Mouse (Mus musculus) right cerebral cortex, postnatal 14 days (tissue): Measurements from ENCODE around the gene Cdk13.
A peak's percentile ranks its signal among the peaks of the same experiment; 100 is the strongest.

Source experiments
- DNase-seq: peaks from one replicate; pipeline ENCODE4 v3.0.0; 2022

Gene Cdk13

GRCm38 (mm10) chr13:17754997-17755396 lies 49.9 kb downstream of the Cdk13 start:
- DNase-seq: no peak

- no peak for DNase-seq
Measured at GRCm38 (mm10) chr13:17728798-17729197, 76.1 kb downstream of the Cdk13 start.

GRCm38 (mm10) chr13:17727922-17728321 lies 77.0 kb downstream of the Cdk13 start:
- no peak for DNase-seq

GRCm38 (mm10) chr13:17717357-17717756 lies 87.5 kb downstream of the Cdk13 start:
- DNase-seq: no peak

- DNase-seq: no peak
Measured at GRCm38 (mm10) chr13:17708784-17709311, 96.0 kb downstream of the Cdk13 start.

GRCm38 (mm10) chr13:17705188-17705826 lies 99.6 kb downstream of the Cdk13 start:
- no peak for DNase-seq

GRCm38 (mm10) chr13:17702311-17702710 lies 102.6 kb downstream of the Cdk13 start:
- no peak for DNase-seq

GRCm38 (mm10) chr13:17701322-17701721 lies 103.6 kb downstream of the Cdk13 start:
- DNase-seq: no peak

- no peak for DNase-seq
Measured at GRCm38 (mm10) chr13:17700090-17700715, 104.7 kb downstream of the Cdk13 start.

GRCm38 (mm10) chr13:17695898-17696580 lies 108.9 kb downstream of the Cdk13 start:
- no peak for DNase-seq

- peak; percentile 100 for DNase-seq
Measured at GRCm38 (mm10) chr13:17694911-17695699, 109.8 kb downstream of the Cdk13 start, which contains the start of the genes Mplkip and Sugct. TSS of gene Mplkip (plus strand) at chr13:17695192. TSS of gene Sugct (minus strand) at chr13:17695553.

GRCm38 (mm10) chr13:17694414-17694813 lies 110.5 kb downstream of the Cdk13 start:
- no peak for DNase-seq

GRCm38 (mm10) chr13:17693816-17694215 lies 111.1 kb downstream of the Cdk13 start:
- DNase-seq: no peak

GRCm38 (mm10) chr13:17691436-17691835 lies 113.5 kb downstream of the Cdk13 start:
- no peak for DNase-seq

- DNase-seq: no peak
Measured at GRCm38 (mm10) chr13:17690686-17691085, 114.2 kb downstream of the Cdk13 start.

- DNase-seq: no peak
Measured at GRCm38 (mm10) chr13:17689461-17689860, 115.4 kb downstream of the Cdk13 start.

GRCm38 (mm10) chr13:17671122-17671521 lies 133.8 kb downstream of the Cdk13 start:
- DNase-seq: no peak

- DNase-seq: no peak
Measured at GRCm38 (mm10) chr13:17667380-17667779, 137.5 kb downstream of the Cdk13 start.
